Mouse (Mus musculus) gastrocnemius, postnatal 14 days (tissue): ENCODE results near the gene Eif2a. TPM values are rescaled to one million over a fixed set of nuclear protein-coding genes. Genes with fewer than 3 reads are reported as not detected.

ENCODE experiments used
- DNase-seq: peaks from one replicate; pipeline ENCODE4 v3.0.0; 2021; ENCODE audit warnings: mixed read lengths
- intact Hi-C: fragments of 180-260 bp; cut with DNase I; formaldehyde crosslinking; loops from one replicate; pipeline ENCODE4 v1.15.1; 2025; ENCODE audit warnings: low total_unique reads
- long read RNA-seq, 2 experiments: library from polyadenylated mRNA; stranded (forward); transcript quantifications; one replicate each; pipeline ENCODE4 v2.0.0; 2021
- total RNA-seq, 2 experiments: library from RNA; stranded (reverse); gene quantifications; 2 replicates each; pipeline ENCODE4 v1.2.3; 2021

The Eif2a gene
- total RNA-seq: 10 to 100 TPM; 44.7 to 46.9 TPM
- long read RNA-seq, experiment 1, transcript Eif2a-201 (14 exons, 2,299 nt): major isoform, 41 of 48 reads
- long read RNA-seq, experiment 1, partial matches to known transcripts: 1 of 48 reads
- long read RNA-seq, experiment 1, other reads (novel, unspliced or antisense): 5 of 48 reads
- long read RNA-seq, experiment 2, transcript Eif2a-201 (14 exons, 2,299 nt): major isoform, 34 of 39 reads
- long read RNA-seq, experiment 2, partial matches to known transcripts: 5 of 39 reads
- long read RNA-seq, experiment 2, other reads (novel, unspliced or antisense): 0 of 39 reads

DNA sequence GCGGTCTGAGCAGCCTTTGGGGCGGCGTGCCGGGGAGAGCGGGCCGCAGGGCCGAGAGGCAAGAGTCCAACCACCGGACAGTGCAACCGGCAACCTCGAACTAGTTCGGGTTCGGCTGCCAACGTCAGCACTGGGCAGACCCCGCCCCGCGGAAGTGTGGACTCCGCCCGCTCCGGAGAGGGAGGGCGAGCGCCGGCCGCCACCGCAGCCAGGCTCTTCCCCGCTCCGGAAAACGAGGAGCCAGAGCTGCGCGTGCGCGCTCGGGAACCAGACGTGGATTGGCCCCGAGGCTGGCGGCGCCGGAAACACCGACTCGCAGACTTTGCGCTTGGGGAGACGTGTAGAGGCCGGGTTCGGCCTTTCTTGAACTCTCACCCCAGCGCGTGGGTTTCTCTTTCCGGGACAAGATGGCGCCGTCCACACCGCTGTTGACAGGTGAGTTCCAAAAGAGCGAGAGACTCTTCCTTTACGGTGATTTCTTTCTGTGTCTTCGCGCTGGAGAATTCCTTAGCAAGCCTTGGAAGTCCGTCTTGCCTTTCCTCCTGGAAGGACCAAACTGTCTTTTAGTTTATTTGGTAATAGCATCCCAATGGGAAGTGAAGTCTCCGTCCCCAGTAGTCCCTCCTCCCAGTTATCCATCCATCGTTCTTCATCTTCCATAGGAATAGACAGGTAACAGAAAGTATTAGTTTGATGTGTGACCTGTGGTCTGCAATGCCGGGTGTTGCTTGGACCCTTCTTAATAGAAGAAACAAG, at the start of gene Eif2a, which contains the start of gene Serp1:
Gene Eif2a (plus strand): TSS at position 170 of the 756 bp plus-strand sequence.
Gene Serp1 (minus strand): TSS at position 241 of the 756 bp plus-strand sequence.
- intact Hi-C loops: no loop called here
- DNase-seq: peak; percentile 99

DNA sequence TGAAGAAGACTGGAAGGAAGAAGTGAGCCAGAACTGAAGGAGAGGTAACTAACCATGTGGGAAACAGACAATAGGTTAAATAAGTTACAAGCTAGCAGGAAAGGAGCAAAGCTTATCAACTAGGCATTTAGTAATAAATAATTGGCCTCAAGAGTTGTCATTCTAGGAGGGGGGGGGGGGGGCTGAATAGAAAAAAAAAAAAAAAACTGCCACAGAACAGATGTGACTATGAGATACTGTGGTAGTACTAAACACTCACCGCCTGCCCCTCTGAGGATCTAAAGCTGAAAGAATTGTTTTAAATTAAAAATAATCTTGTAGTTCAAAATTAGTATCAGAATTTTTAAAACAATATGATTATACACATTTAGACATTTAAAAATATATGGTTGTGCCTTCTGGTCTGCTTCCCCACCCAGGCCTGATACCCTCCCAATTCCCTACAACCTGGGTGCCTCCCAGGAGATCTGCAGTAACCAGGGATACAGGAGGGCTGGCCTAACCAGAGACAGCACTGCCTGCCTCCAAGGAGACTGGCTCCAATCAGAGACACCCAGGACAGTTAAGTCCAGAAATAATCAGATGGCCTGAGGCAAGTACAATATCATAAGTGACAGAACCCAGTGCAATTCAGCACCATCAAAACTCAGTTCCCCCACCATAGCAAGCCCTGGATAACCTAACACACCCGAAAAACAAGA, 46.7 kb upstream of the Eif2a start:
- intact Hi-C loops: no loop called here
- no peak for DNase-seq

DNA sequence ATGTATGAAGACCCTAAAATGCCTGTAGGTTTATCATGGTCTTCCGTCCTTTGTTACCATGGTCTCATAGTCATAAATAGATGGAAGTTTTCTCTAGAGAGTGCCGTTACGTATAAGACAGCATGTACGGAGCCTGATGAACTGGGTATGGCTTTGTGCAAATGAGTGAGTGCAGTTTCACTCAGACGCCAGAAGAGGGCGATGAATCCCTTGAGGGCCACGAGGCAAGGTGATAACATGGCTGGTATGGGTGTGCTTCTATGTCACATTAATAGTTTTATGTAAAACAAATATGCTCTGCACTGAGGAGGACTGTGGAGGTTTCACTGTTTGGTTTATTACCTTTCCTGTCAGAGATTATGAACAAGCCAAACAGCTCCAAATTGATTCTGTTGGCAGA, 39.7 kb upstream of the Eif2a start:
- no peak for DNase-seq
- intact Hi-C loops: loop anchor here (10.0 kb wide), 1 partner anchor 71 kb away; the partner anchor contains the start of gene Tsc22d2

DNA sequence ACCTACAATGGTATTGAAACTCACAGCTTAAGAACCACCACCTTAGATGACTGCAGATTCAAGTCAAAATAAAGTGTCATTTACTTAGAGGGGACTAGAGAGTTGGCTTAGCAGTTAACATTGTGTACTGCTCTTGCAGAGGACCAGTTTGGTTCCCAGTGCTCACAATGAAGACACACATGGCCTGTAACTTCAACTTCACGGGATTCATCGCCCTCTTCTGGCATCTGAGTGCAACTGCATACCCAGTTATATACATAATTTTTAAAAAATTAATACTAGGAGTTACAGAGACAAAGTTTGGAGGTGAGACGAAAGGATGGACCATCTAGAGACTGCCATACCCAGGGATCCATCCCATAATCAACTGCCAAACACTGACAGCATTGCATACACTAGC, 38.5 kb upstream of the Eif2a start:
- no peak for DNase-seq
- intact Hi-C loops: loop anchor here (10.0 kb wide), 1 partner anchor 72 kb away; the partner anchor contains the start of gene Tsc22d2

DNA sequence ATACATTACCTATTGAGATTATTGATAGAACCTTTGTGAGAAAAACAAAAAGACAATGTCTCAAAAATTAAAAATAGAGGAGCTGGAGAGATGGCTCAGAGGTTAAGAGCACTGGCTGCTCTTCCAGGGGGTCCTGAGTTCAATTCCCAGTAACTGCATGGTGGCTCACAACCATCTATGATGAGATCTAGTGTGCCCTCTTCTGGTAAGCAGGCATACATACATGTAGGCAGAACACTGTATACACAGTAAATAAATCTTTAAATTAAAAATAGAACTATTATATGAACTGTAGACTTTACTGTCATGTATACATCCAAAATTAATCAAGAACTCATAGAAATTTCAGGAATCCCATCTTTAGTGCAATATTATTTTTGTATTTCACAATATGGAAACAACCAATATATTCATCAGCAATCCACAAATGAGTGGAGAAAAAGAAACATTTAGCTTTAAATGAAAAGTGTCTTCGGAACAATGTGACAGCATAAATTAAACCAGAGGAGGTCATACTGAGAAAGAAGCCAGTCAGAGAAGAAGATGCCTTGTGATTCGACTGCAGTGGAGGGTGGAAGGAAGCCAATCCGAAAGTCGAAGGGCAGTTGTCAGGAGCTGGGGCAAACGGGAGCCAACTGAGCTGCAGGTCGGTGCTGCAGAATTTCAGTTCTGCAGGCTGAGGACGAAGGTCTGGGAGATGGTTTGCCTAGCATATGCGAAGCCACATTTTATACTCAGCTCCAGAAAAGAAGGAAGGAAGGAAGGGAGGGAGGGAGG, 37.4 kb upstream of the Eif2a start:
- intact Hi-C loops: loop anchor here (10.0 kb wide), 1 partner anchor 73 kb away; the partner anchor contains the start of gene Tsc22d2
- no peak for DNase-seq

DNA sequence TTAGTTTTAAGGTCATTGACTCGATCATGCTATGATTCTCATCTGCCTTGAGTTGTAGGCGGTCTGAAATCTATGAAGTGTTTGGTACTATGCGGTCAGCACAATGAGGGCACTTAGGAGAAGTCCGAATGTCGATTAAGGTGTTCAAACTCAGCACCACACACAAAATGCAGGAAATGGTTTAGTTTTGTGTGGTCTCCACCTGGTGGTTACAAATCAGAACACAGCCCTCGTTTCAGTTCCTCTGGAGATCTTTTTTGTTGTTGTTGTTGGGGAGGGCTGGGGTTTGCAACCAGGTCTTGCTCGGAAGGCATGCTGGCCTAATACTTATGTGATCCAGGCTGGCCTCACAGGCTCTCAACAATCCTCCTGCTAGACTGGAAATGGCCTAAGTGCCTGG, 34.8 kb upstream of the Eif2a start:
- intact Hi-C loops: loop anchor here (10.0 kb wide), 1 partner anchor 326 kb away; no protein-coding TSS in a partner anchor
- DNase-seq: no peak

DNA sequence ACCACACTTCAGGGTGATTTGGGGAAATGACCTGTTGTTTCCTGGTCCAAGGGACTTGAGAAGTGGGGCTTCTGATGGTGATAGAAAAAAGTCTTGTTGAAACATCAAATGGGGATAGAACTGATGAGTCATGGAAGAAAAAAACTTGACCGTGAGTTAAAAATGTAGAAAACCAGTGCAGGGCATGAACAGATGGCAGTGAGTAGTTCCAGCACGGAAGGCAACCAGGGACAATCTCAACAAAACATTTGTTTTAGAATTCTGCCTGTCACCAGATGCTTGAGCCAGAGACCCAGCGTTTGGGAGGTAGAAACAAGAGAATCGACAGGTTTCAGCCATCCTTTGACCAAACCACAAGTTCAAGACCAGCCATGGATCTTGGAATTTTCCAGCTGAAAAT, 32.0 kb upstream of the Eif2a start:
- intact Hi-C loops: loop anchor here (10.0 kb wide), 1 partner anchor 329 kb away; no protein-coding TSS in a partner anchor
- no peak for DNase-seq

DNA sequence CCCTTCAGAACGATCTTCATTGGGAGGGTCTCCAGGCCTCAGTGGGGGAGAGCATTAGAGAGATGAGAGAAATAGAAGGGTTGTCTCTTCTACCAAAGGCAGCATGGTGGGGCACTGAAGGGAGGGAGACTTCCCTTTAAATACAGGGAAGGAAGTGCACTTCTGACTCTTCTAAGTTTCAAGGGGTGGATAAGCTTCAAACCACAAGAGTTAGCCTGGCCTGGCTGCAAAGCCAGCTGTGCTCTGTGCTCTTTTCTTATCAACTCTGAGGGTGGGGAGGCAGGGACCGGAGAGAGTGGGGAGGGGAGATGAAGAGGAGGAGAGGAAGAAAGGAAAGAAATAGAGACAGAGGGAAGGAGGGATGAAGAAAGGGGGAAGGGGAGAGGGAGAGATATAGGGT, 23.7 kb upstream of the Eif2a start:
- DNase-seq: no peak
- intact Hi-C loops: no loop called here

DNA sequence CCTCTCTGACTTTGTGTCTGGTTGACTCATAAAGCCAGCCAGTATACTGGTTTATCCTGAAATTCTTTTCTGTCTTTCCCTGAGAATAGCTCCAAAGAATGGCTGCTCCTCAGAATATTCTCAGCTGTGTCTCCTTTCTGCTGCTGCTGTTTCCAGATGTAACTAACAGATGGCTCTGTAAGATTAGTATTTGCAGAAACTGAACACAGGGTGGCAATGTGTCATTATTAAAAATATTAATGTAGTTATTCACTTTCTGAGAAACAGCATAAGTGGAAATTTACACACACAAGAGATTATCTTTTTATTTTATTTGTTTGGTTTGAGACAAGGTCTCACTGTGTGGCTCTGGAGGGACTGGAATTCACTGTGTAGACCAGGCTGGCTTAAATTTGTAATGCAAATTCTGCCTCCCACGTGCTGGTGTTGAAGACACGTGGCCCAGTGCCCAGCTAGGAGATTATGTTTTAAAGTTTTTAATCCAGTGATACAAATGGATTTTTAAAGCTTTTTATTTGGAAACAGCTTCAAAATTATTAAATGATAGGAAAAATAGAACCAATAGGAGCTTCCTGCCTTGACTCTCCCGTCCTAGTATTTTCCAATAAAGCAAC, 21.8 kb upstream of the Eif2a start:
- DNase-seq: no peak
- intact Hi-C loops: no loop called here

DNA sequence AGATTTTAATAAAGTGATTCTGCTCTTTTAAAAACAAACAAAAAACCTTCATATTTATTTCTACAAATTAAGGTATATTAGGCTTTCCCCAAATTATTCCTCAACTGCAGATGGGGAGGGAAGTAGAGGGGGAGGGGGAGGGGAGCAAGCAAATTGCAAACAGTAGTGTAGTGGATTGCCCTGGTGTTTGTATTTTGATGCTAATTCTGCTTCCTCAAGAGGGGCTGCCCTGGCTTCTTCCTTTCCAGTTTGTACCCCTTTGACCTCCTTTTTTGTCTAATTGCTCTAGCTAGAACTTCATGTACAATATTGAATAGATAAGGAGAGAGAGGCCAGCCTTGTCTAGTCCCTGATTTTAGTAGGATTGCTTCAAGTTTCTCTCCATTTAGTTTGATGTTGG, 20.9 kb upstream of the Eif2a start:
- no peak for DNase-seq
- intact Hi-C loops: no loop called here

DNA sequence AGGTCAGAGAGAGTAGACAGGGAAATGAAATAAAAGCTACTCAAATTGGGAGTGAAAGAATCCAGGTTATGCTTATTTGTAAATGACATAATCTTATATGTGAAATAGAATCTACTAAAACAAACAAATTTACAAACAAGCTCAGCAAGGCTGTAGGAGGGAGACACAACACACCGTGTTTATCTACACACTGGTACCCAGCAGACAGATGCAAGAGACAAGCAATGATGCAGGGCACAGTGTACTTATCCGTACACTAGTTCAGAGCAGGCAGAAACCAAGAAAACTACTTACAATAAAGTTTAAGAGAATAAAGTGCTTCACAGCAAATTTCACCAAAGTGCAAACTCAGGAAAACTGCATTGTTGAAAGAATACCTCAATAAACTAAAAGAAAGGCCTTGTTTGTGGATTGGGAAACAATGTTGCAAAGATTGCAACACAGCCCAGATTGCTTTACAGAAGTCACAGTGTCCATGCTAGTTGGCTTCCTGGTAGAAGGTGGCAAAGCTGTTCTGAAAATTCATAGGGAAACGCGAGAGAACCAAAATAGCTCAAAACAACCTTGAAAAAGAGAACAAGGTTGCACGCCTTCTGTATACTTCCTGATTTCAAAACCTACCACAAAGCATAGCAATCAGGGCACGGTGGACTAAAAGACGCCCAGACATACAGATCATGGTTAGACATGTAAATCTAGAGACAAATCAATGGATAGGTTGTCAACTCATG, 17.4 kb upstream of the Eif2a start:
- intact Hi-C loops: no loop called here

DNA sequence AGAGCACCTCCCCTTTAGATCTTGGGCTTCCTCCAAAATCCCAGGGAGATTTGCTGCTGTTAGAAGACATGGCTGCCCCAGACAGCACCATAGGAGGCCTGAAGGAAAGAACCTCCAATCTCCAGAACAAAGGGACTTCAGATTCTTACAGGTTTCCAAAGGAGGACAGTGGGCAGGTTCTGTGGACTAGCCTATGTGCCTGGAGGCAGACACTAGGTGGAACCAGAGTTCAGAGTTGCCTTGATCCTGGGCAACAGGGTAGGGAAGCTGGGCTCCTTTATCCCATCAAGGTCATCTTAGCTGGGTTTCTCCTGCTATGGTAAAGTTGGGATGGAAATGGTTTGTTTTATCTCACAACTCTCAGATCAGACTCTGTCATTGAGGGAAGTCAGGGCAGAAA, 14.0 kb upstream of the Eif2a start:
- intact Hi-C loops: no loop called here
- DNase-seq: no peak

More for the DNA sequence above, 17.4 kb upstream of the Eif2a start:
- DNase-seq: no peak

DNA sequence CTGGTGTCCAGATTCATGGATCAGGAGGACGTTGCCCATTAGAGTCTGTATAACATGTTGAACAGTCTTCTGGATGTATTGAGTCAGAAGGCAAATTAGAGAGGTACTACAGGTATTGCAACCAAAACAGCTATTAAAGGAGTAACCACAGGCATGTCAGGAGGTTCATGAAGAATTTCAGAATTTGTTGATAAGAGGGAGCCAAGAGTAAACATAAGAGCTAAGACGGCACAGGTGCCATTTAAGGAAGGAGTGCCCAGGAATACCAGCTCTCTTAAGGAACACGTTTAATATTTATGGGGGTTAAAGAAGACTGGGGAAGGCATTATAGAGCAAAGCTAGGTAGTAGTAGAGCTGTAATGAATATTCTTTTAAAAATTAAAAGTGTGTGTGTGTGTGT, 12.9 kb upstream of the Eif2a start:
- intact Hi-C loops: no loop called here
- DNase-seq: no peak

DNA sequence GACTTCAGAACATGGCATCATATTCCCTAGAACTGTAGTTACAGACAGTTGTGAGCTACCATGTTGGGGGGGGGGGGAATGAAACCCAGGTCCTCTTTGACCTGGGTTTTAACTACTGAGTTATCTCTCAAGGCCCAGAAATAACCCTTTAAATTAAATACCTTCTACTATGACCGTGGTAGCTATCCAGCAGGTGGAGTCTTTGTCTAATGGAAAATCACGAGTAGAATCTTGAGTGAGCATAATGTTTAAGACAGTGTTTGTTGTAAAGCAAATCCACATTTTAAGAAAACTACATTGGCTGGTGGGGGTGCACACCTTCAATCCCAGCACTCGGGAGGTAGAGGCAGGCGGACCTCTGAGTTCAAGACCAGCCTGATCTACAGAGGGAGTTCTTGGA, 12.1 kb upstream of the Eif2a start:
- DNase-seq: no peak
- intact Hi-C loops: no loop called here

DNA sequence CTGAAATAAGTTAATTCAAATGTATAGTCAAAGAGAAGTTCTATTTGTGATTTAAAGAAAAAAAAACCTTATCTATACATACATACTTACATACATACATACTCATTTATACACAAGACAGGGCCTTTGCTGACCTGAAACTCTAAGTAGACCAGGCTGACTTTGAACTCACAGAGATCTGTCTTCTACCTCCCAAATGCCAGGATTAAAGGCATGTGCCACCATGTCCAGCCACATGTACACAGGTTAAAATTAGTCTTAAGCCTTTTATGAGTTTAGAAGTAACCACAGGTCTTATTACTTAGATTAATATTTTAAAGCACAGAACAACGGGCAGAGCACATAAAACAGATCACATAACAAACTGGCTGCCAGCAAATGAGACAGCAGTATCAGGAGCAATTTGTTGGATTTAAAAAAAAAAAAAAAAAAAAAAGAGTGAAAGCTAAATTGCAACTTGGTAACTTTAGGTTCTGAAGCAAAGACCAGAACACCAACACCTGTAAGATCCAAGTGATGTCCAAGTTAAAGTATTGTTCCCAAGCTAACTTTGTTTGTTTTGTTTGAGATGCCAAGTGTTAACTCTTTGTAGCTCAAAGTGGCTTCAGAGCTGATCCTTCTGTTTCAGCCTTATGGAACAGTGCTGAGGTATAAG, 9.5 kb upstream of the Eif2a start:
- no peak for DNase-seq
- intact Hi-C loops: no loop called here

DNA sequence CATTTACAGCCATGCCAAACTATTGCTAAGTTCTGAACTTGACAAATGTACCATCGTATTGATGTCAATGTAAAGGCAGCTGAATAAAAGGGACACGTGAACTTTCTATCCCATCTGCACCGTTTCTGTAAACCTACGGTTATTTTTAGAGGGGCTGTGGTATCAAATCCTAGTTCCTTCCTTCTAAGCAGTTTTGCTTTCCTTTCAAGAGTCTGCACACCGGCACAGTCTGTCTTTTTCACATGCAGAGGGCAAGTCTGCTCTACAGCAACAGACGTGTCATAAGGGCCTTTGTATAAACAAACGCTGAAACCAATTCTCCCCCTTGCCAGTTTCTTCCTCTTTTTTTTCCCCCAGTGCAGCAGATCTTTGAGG, 9.0 kb upstream of the Eif2a start:
- no peak for DNase-seq
- intact Hi-C loops: no loop called here

DNA sequence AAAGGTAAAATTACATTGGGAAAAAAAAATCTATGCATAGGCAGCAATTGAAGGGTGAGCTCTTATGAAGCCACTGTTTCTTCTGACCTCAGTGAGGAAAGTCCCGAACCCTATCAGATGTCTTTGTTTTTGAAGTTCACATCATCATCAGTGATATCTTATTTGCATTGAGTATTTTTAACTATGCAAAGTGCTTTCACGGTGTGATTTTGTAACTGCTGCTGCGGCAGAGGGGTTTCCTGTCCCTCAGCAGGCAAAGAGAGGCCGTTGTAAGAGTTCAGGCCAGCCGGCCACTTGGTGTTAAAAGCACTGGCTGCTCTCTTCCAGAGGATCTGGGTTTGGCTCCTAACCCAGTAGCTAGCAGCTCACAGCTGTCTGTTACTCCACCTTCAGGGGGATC, 8.4 kb upstream of the Eif2a start:
- intact Hi-C loops: no loop called here
- no peak for DNase-seq

DNA sequence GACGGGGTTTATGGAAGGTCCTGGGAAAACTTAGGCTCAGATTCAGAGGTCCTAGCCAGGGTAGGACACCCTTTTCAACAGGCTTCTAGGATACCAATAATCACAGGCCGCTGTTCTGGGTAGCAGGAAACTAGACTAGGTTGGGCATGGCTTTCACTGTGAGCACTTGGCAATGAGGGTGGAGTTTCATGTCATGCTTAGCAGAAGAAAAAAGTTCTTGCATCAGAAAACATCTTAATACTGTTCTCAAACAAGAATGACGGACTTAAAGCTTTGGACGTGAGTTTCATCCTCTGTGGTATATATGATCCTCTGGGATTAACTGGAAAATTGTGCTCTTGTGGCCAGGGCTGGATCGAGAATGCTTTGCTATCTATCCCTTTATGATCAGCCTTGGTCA, 7.8 kb upstream of the Eif2a start:
- DNase-seq: no peak
- intact Hi-C loops: no loop called here
